Mouse (Mus musculus) stomach, embryonic 16.5 days (tissue): Measurements from ENCODE around the gene Atp5j. TPM values are rescaled to one million over a fixed set of nuclear protein-coding genes. Genes with fewer than 3 reads are reported as not detected.

Experiments
- ATAC-seq: fragments of 200-750 bp; cut with Nextera tagmentation; 2 replicates; pipeline ENCODE4 v1.8.0; 2017; ENCODE audit warnings: moderate number of reproducible peaks, moderate TSS enrichment; ENCODE audit not compliant: insufficient read depth, low FRiP score
- H3K27ac ChIP-seq: fragments of 300-500 bp; sonication (generic); 2 replicates; pipeline ENCODE4 v1.5.1; 2014; ENCODE audit warnings: low read length
- H3K27me3 ChIP-seq: fragments of 300-500 bp; sonication (generic); 2 replicates; pipeline ENCODE4 v1.6.1; 2014; ENCODE audit warnings: low read length, control low read depth, mixed read lengths; ENCODE audit not compliant: control insufficient read depth, insufficient read depth
- H3K36me3 ChIP-seq: fragments of 300-500 bp; sonication (generic); 2 replicates; pipeline ENCODE4 v1.6.1; 2014; ENCODE audit warnings: low read length; ENCODE audit not compliant: control insufficient read depth, insufficient read depth
- H3K4me1 ChIP-seq: fragments of 300-500 bp; sonication (generic); 2 replicates; pipeline ENCODE4 v1.6.1; 2014; ENCODE audit warnings: low read length, control low read depth, mixed read lengths; ENCODE audit not compliant: control insufficient read depth, insufficient read depth
- H3K4me2 ChIP-seq: fragments of 300-500 bp; sonication (generic); 2 replicates; pipeline ENCODE4 v1.6.1; 2014; ENCODE audit warnings: low read depth, low read length, mixed read lengths
- H3K4me3 ChIP-seq: fragments of 300-500 bp; sonication (generic); replicated peaks from 2 replicates; pipeline ENCODE4 v1.5.1; 2014; ENCODE audit warnings: mild to moderate bottlenecking, low read length
- H3K9ac ChIP-seq: fragments of 300-500 bp; sonication (generic); 2 replicates; pipeline ENCODE4 v1.6.1; 2014; ENCODE audit warnings: low read length
- H3K9me3 ChIP-seq: fragments of 300-500 bp; sonication (generic); replicated peaks from 2 replicates; pipeline ENCODE4 v1.6.1; 2016; ENCODE audit warnings: low read length, control low read depth; ENCODE audit not compliant: control insufficient read depth
- WGBS: fragments of 180-500 bp; shearing (Covaris S2); extraction: QIAGEN DNeasy Blood & Tissue Kit; methylation state at CpG from one replicate; pipeline ENCODE4 v1.1.7; 2014; 5-methylcytosine and 5-hydroxymethylcytosine counted together
- polyA plus RNA-seq: library from polyadenylated mRNA; unstranded; fragments of >200 nt; fragmentation: Nextera tagmentation; extraction: Ambion mirVana; gene quantifications from 2 replicates; pipeline ENCODE4 v1.2.1, GENCODE M21; 2015

The Atp5j gene
- polyA plus RNA-seq, 1 experiment from 2014 or later = 927 TPM

- Histone ChIP-seq H3K27me3 (no peaks in the 10 kb centered on the region), H3K4me3 (no peak overlapping the region), H3K27ac (no peak overlapping the region), H3K9ac (no peak overlapping the region), H3K4me2 (no peak overlapping the region), H3K9me3 (no peaks in the 10 kb centered on the region), H3K4me1 (no peaks in the 10 kb centered on the region), H3K36me3 (0 out of 2 replicates have a peak, but pooled peaks cover 3% of the 10 kb centered on the region)
- ATAC-seq = no peak
- 80% methylated on average over 8 of the region's 8 CpGs for WGBS
Observed at GRCm38 (mm10) chr16:84864656-84865055, 29.2 kb upstream of the Atp5j start.

- no peak for ATAC-seq
- WGBS = 89% methylated on average over 6 of the region's 6 CpGs
Observed at GRCm38 (mm10) chr16:84853492-84853891, 18.1 kb upstream of the Atp5j start.

GRCm38 (mm10) chr16:84838576-84838975 lies 3.2 kb upstream of the Atp5j start:
- H3K4me1 ChIP-seq = peaks cover 14% of the 10 kb centered on the region
- WGBS = 63% methylated on average over 2 of the region's 2 CpGs
- no peak overlapping the region; the same call in 1 of the 2 replicates for H3K27ac ChIP-seq
- no peaks in the 10 kb centered on the region for H3K27me3 ChIP-seq
- H3K9ac ChIP-seq = no peak overlapping the region
- H3K4me3 ChIP-seq = no peak overlapping the region
- no peaks in the 10 kb centered on the region for H3K9me3 ChIP-seq
- no peak for ATAC-seq
- H3K4me2 ChIP-seq = no peak overlapping the region
- 0 out of 2 replicates have a peak, but pooled peaks cover 6% of the 10 kb centered on the region for H3K36me3 ChIP-seq

More at GRCm38 (mm10) chr16:84853492-84853891, 18.1 kb upstream of the Atp5j start:
- no peak overlapping the region for H3K9ac ChIP-seq
- H3K36me3 ChIP-seq = peaks cover 12% of the 10 kb centered on the region; the same call in 1 of the 2 replicates
- no peak overlapping the region for H3K4me3 ChIP-seq
- no peaks in the 10 kb centered on the region for H3K27me3 ChIP-seq
- H3K27ac ChIP-seq = no peak overlapping the region
- no peaks in the 10 kb centered on the region for H3K9me3 ChIP-seq
- no peaks in the 10 kb centered on the region for H3K4me1 ChIP-seq
- H3K4me2 ChIP-seq = no peak overlapping the region

GRCm38 (mm10) chr16:84835823-84836743 lies 658 bp upstream of the Atp5j start:
- H3K4me1 ChIP-seq = peaks cover 21% of the 10 kb centered on the region
- H3K4me3 ChIP-seq = peak overlapping the region; percentile 85
- H3K9me3 ChIP-seq = no peaks in the 10 kb centered on the region
- WGBS = 5% methylated on average over 29 of the region's 29 CpGs
- peak overlapping the region; percentile 96 for H3K9ac ChIP-seq
- ATAC-seq = no peak
- H3K36me3 ChIP-seq = 0 out of 2 replicates have a peak, but pooled peaks cover 9% of the 10 kb centered on the region
- peak overlapping the region; percentile 99 for H3K27ac ChIP-seq
- peak overlapping the region; percentile 82 for H3K4me2 ChIP-seq
- H3K27me3 ChIP-seq = no peaks in the 10 kb centered on the region

- H3K9me3 ChIP-seq = no peaks in the 10 kb centered on the region
- H3K27ac ChIP-seq = peak within 1 kb of the TSS; percentile 99
- H3K27me3 ChIP-seq = no peaks in the 10 kb centered on the region
- under 1% methylated on average over 52 of the region's 52 CpGs for WGBS
- peak within 1 kb of the TSS; percentile 82 for H3K4me2 ChIP-seq
- peak within 1 kb of the TSS; percentile 85 for H3K4me3 ChIP-seq
- H3K9ac ChIP-seq = peak within 1 kb of the TSS; percentile 96
- ATAC-seq = peak; percentile 97
- H3K36me3 ChIP-seq = 0 out of 2 replicates have a peak, but pooled peaks cover 13% of the 10 kb centered on the region
- H3K4me1 ChIP-seq = peaks cover 21% of the 10 kb centered on the region
Observed at GRCm38 (mm10) chr16:84834745-84835440, 532 bp downstream of the Atp5j start, which contains the start of gene Gabpa. Gene Gabpa (plus strand): TSS chr16:84834925.

GRCm38 (mm10) chr16:84834344-84834743 lies 1.1 kb downstream of the Atp5j start:
- Histone ChIP-seq H3K4me3 (peak overlapping the region; percentile 85), H3K27me3 (no peaks in the 10 kb centered on the region), H3K9me3 (no peaks in the 10 kb centered on the region), H3K36me3 (0 out of 2 replicates have a peak, but pooled peaks cover 16% of the 10 kb centered on the region), H3K4me2 (peak overlapping the region; percentile 82), H3K4me1 (peaks cover 21% of the 10 kb centered on the region), H3K9ac (peak overlapping the region; percentile 96), H3K27ac (peak overlapping the region; percentile 99)
- ATAC-seq = no peak; the same call in 1 of the 2 replicates
- WGBS = under 1% methylated on average over 22 of the region's 22 CpGs

GRCm38 (mm10) chr16:84832736-84833135 lies 2.7 kb downstream of the Atp5j start:
- no peaks in the 10 kb centered on the region for H3K27me3 ChIP-seq
- ATAC-seq = no peak
- no peaks in the 10 kb centered on the region for H3K9me3 ChIP-seq
- H3K4me3 ChIP-seq = no peak overlapping the region
- H3K36me3 ChIP-seq = 0 out of 2 replicates have a peak, but pooled peaks cover 18% of the 10 kb centered on the region
- no peak overlapping the region for H3K27ac ChIP-seq
- peaks cover 21% of the 10 kb centered on the region for H3K4me1 ChIP-seq
- no peak overlapping the region for H3K9ac ChIP-seq
- H3K4me2 ChIP-seq = no peak overlapping the region
- WGBS = 96% methylated on average over 5 of the region's 5 CpGs

GRCm38 (mm10) chr16:84831696-84832095 lies 3.7 kb downstream of the Atp5j start:
- Histone ChIP-seq H3K27me3 (no peaks in the 10 kb centered on the region), H3K4me1 (peaks cover 18% of the 10 kb centered on the region), H3K9me3 (no peaks in the 10 kb centered on the region), H3K9ac (no peak overlapping the region), H3K36me3 (0 out of 2 replicates have a peak, but pooled peaks cover 24% of the 10 kb centered on the region), H3K4me2 (no peak overlapping the region), H3K27ac (no peak overlapping the region; the same call in 1 of the 2 replicates), H3K4me3 (no peak overlapping the region)
- ATAC-seq = no peak
- 73% methylated on average over 5 of the region's 5 CpGs for WGBS
